Mouse (Mus musculus) thymus, postnatal 10 days (tissue): ENCODE data around the gene Galntl6.
"Not testable (repeated sequence)": the region's sequence is repeated elsewhere in the genome, so short reads cannot be mapped to it uniquely, and the experiment has no call there.

ENCODE experiments used
- DNase-seq, 2 experiments: peaks; one replicate each; pipeline ENCODE4 v3.0.0; 2021; ENCODE audit warnings: low spot score in 2 of 2

Gene Galntl6

GRCm38 (mm10) chr8:57766471-57767065 is 1145.9 kb downstream of the Galntl6 start:
- DNase-seq = no peak

DNA sequence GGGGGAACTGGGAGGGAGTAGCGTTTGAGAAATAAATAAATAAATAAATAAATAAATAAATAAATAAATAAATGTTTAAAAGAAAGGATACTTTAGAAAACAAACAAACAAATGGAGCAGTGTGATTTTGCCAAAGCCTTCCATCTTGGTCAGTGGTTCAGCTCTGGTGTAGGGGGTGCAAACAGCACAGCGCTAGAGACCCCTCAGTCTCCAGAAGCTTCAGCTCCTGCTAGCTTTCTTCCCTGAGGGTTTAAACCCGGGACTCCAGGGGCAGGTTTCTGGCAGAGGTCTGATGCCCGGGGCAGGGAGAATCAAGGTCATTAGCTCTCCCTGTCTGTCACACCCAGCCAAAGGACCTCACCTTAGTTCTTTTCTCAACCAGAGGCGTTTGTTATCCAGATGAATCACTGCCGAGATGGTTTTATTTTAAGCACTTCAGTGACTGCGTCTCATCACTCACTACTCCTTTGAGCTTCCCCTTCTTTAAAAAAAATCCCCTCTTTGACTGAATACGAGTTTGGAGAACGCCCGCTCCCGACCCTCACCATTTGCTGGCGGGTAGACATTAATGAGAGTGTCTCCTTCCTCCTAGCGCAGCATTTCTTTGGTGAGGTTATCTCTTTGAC is 1146.6 kb downstream of the Galntl6 start:
- no peak for DNase-seq

DNA sequence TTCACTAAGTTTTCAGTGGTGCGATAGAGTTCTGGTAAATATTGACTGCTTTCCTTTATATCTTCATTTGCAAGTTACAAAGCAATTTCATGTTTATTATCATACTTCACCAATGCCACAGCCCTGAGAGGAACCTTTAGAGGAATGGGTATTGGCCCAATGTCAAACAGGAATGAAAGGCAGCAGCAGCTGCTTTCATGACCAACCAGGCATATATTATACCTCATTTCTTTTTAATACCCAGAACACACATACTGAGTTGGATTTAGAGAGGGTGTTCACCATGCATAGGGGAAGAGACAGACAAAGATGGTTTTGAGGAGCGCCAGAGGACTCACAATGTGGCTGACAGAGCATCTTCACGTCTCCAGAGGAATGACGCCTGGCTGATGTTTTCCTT is 1147.2 kb downstream of the Galntl6 start:
- DNase-seq = no peak

- not testable (repeated sequence) for DNase-seq
Measured at GRCm38 (mm10) chr8:57762622-57763021, 1149.8 kb downstream of the Galntl6 start.

- no peak for DNase-seq
Measured at GRCm38 (mm10) chr8:57760921-57761320, 1151.5 kb downstream of the Galntl6 start.

DNA sequence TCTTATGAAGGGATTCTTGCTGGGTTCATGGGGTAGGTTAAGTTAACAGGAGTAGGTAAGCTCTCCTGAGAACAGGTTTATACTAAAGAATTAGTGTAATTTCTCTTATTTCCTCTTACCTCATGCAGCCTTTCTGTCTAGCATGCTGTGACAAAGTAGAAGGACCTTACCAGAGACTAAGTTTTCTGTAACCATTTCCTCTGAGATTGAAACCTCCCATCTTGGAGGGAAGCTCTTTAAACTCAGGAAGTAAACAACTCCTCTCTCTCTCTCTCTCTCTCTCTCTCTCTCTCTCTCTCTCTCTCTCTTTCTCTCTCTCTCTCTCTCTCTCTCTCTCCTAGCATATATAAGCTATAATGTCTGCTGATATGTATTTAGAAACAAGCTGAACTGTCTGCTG is 1153.6 kb downstream of the Galntl6 start:
- no peak for DNase-seq

DNA sequence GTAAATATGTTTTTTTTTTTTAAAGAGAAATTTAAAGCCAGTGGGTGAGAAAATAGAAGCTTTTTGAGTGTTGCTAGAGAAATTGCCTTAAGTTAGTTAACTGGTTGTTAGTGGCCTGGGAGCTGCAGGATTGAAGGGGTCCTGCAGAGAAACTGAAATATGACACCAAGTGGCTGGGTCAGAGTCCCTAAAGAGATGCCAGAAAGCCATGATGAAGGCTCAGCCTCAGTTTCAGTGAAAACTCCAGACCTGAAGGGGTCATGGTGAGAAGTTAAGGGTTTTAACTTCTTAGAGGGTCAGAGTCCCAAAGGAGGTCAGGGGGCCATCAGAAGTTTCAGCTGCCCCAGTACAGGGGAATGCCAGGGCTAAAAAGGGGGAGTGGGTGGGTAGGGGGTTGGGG is 1155.0 kb downstream of the Galntl6 start:
- no peak for DNase-seq

- DNase-seq = no peak
Measured at GRCm38 (mm10) chr8:57754066-57754465, 1158.4 kb downstream of the Galntl6 start.

- no peak for DNase-seq
Measured at GRCm38 (mm10) chr8:57743636-57744035, 1168.8 kb downstream of the Galntl6 start.

DNA sequence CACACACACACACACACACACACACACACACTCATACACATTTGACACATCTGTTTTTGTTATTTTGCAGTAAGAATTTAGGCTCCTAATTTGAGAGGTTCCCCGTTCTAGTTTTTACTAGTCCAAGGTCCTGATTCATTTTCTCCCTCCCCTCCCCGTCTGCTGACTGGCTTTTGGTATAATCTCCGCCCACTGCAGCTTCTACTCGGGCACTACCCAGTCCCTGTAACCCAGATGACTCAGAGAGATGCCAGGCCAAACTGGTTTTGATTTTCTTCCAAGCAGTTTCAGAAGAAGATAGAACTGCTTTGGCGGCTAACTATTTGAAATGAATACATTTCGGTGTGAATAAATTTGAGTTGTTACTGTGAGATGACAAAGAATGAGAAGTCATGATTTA is 1170.5 kb downstream of the Galntl6 start:
- no peak for DNase-seq

GRCm38 (mm10) chr8:57741309-57741708 is 1171.1 kb downstream of the Galntl6 start:
- DNase-seq = no peak

DNA sequence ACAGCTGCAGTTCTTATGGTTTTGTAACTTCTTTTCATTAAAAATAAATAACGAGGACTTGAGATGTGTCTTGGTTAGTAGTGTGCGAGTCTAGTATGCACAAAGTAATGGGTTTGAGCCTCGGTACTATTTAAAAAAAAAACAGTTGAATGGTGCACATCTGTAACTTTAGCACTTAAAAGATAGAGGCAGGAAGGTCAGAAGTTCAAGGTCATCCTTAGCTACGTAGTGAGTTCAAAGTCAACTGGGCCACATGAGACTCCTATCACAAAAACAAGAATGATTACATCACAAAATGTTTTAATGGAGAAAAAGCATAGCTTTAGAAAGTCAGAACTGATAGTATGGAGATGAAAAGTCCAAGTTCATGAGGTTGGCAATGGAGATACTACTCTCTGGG is 1175.2 kb downstream of the Galntl6 start:
- DNase-seq = no peak

- DNase-seq = no peak
Measured at GRCm38 (mm10) chr8:57732795-57733194, 1179.6 kb downstream of the Galntl6 start.

GRCm38 (mm10) chr8:57731666-57732065 is 1180.8 kb downstream of the Galntl6 start:
- DNase-seq = no peak

- no peak for DNase-seq
Measured at GRCm38 (mm10) chr8:57728276-57728675, 1184.2 kb downstream of the Galntl6 start.

GRCm38 (mm10) chr8:57724843-57725627 is 1187.4 kb downstream of the Galntl6 start:
- DNase-seq = no peak
